Mouse (Mus musculus): Measurements from ENCODE around the gene Gm3486.
"Not testable (repeated sequence)": the region's sequence is repeated elsewhere in the genome, so short reads cannot be mapped to it uniquely, and the experiment has no call there.

GRCm38 (mm10) chr14:41453418-41453817 is 35.9 kb downstream of the Gm3486 start, which contains the start of gene Gm7954:
- not testable (repeated sequence) for TF ChIP-seq CTCF (IDR thresholded peaks at IDR 0.05; ENCODE audit: low read depth, low read length); GATA1 (IDR thresholded peaks at IDR 0.05; ENCODE audit: borderline replicate concordance, low read length); TAL1 (conservative IDR thresholded peaks at IDR 0.05; ENCODE audit: low read depth, low read length); GATA2 (IDR thresholded peaks at IDR 0.05; ENCODE audit: borderline replicate concordance, low read depth, low read length); POLR2AphosphoS5 (IDR thresholded peaks at IDR 0.05; ENCODE audit: insufficient replicate concordance, low read depth, low read length)
